Mouse (Mus musculus): ENCODE results near the gene Olfr1339.

DNA sequence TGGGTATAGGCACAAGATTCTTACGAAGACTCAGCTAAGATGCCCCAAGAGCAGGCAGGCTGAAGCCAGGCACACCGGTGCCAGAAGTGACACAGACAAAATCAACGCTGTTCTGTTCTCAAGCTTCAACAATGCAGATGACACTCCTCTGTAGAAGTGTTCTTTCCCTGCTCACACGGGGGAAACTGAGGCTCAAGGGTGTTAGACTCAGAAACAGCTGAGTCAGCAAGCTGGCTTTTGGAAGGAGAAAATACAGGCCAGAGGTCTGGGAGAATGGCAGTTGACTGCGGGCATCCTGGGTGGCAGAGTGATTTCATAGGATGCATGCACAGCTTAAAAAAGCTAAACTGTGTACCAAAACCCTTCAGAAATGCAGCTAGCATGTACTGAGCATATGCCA is 23.9 kb upstream of the Olfr1339 start:
- TF ChIP-seq CTCF (IDR thresholded peaks at IDR 0.05; ENCODE audit: insufficient read depth, low read length) = no peak
- no peak for TF ChIP-seq POLR2A (IDR thresholded peaks at IDR 0.05; ENCODE audit: borderline replicate concordance, extremely low read depth, low read depth, low read length)
